25 mouse cellular contexts compared by ENCODE assay signal in the genomic region with DNA sequence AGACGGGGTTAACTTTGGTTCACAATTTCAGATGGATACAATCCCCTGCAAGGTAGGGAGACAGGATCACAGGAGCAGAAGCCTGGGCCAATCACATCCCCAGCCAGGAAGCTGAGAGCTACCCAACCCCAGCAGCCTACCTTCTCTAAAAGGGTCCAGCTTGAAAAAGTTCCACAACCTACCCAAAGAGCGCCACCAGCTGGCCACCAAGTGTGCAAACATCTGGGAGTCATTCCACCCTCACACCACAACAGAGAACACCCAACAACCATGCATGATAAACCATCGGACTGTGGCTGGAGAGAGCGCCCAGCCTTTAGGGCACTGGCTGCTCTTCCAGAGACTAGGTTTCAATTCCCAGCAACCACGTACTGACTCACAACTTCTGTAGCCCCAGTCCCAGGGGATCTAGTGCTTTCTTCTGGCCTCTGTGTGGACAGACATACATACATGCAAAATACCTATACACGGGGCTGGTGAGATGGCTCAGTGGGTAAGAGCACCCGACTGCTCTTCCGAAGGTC. TPM values are rescaled to one million over a fixed set of nuclear protein-coding genes. Genes with fewer than 3 reads are reported as not detected.
DNase-seq lines count a peak whose midpoint lies in the region; ATAC-seq and TF ChIP-seq lines count a peak whose summit lies in the region.
"Had no signal": no experiment of that assay in that cellular context is flagged by ENCODE, and none has a peak within 500 bp of the region (broad histone marks: within the 10 kb centered on the region; RNA-seq: fewer than 3 reads in every experiment).

No protein-coding gene starts in this region.

- peaks cover 5% of the 10 kb centered on the region; the same call in 1 of the 2 replicates for H3K36me3 ChIP-seq in forebrain, postnatal 0 days (ENCODE audit: insufficient read depth)
- H3K36me3 ChIP-seq in forebrain, embryonic 14.5 days (ENCODE audit: control insufficient read depth, insufficient read depth, low read length), result no peaks in the 10 kb centered on the region
- H3K36me3 ChIP-seq in lung, embryonic 14.5 days (ENCODE audit: insufficient read depth), result no peaks in the 10 kb centered on the region
- no peaks in the 10 kb centered on the region for H3K36me3 ChIP-seq in stomach, postnatal 0 days (ENCODE audit: control insufficient read depth, insufficient read depth, low read length)
- H3K36me3 ChIP-seq: embryonic facial prominence, embryonic 15.5 days; limb, embryonic 10.5 days; liver, embryonic 13.5 days had no signal

- no peaks in the 10 kb centered on the region for H3K27me3 ChIP-seq in forebrain, postnatal 0 days (ENCODE audit: insufficient read depth, low read length)
- no peaks in the 10 kb centered on the region for H3K27me3 ChIP-seq in forebrain, embryonic 14.5 days (replicated peaks; ENCODE audit: control insufficient read depth, insufficient read depth, low read length)
- 0 out of 2 replicates have a peak, but pooled peaks cover 4% of the 10 kb centered on the region for H3K27me3 ChIP-seq in lung, embryonic 14.5 days (ENCODE audit: insufficient read depth, low read length)
- H3K27me3 ChIP-seq in stomach, postnatal 0 days (ENCODE audit: control insufficient read depth, insufficient read depth, low read length), result no peaks in the 10 kb centered on the region
- H3K27me3 ChIP-seq: embryonic facial prominence, embryonic 15.5 days; hindbrain, embryonic 15.5 days; neural tube, embryonic 13.5 days had no signal

- H3K27ac ChIP-seq in forebrain, postnatal 0 days (ENCODE audit: low read depth, low read length), result no peak overlapping the region
- H3K27ac ChIP-seq in forebrain, embryonic 14.5 days (ENCODE audit: low read depth, low read length), result no peak overlapping the region
- H3K27ac ChIP-seq in lung, embryonic 14.5 days (ENCODE audit: low read depth), result no peak overlapping the region
- no peak overlapping the region for H3K27ac ChIP-seq in stomach, postnatal 0 days (replicated peaks)
- H3K27ac ChIP-seq: embryonic facial prominence, embryonic 15.5 days; hindbrain, embryonic 15.5 days; limb, embryonic 10.5 days; liver, embryonic 13.5 days; neural tube, embryonic 13.5 days had no signal

- no peak overlapping the region for H3K4me3 ChIP-seq in forebrain, postnatal 0 days (ENCODE audit: low read depth, low read length)
- no peak overlapping the region for H3K4me3 ChIP-seq in forebrain, embryonic 14.5 days (ENCODE audit: low read depth, low read length)
- H3K4me3 ChIP-seq in lung, embryonic 14.5 days (ENCODE audit: low read depth, low read length), result no peak overlapping the region
- no peak overlapping the region for H3K4me3 ChIP-seq in stomach, postnatal 0 days (ENCODE audit: low read depth, low read length)
- H3K4me3 ChIP-seq: embryonic facial prominence, embryonic 15.5 days; hindbrain, embryonic 15.5 days; limb, embryonic 10.5 days; liver, embryonic 13.5 days; neural tube, embryonic 13.5 days had no signal

- H3K4me2 ChIP-seq in forebrain, postnatal 0 days (ENCODE audit: low read depth), result no peak overlapping the region
- H3K4me2 ChIP-seq in forebrain, embryonic 14.5 days (ENCODE audit: low read length), result no peak overlapping the region
- H3K4me2 ChIP-seq in lung, embryonic 14.5 days, result no peak overlapping the region
- no peak overlapping the region for H3K4me2 ChIP-seq in stomach, postnatal 0 days (replicated peaks; ENCODE audit: low read depth)
- H3K4me2 ChIP-seq: embryonic facial prominence, embryonic 15.5 days; heart, embryonic 11.5 days; hindbrain, embryonic 15.5 days; liver, embryonic 13.5 days; midbrain, embryonic 11.5 days; neural tube, embryonic 13.5 days had no signal

- H3K9ac ChIP-seq in forebrain, postnatal 0 days, result no peak overlapping the region
- no peak overlapping the region for H3K9ac ChIP-seq in forebrain, embryonic 14.5 days (ENCODE audit: low read length)
- H3K9ac ChIP-seq in lung, embryonic 14.5 days, result no peak overlapping the region
- H3K9ac ChIP-seq in stomach, postnatal 0 days (ENCODE audit: low read length), result no peak overlapping the region
- H3K9ac ChIP-seq: embryonic facial prominence, embryonic 15.5 days; hindbrain, embryonic 15.5 days; liver, embryonic 13.5 days; neural tube, embryonic 13.5 days had no signal

- no peak for TF ChIP-seq EP300 in stomach, postnatal 0 days (optimal IDR thresholded peaks at IDR 0.05)

- TF ChIP-seq CTCF in forebrain, postnatal 0 days (IDR thresholded peaks at IDR 0.05; ENCODE audit: low read depth), result 0 out of 2 replicates have a peak, but pooled peaks have one; percentile 11
- peak; percentile 7; the same call in 1 of the 2 replicates for TF ChIP-seq CTCF in lung, embryonic 14.5 days (IDR thresholded peaks at IDR 0.05; ENCODE audit: low read depth)
- TF ChIP-seq CTCF in stomach, postnatal 0 days (IDR thresholded peaks at IDR 0.05; ENCODE audit: low read depth), result 0 out of 2 replicates have a peak, but pooled peaks have one; percentile 22

- DNase-seq in forebrain, postnatal 0 days, result no peak
- no peak for DNase-seq in forebrain, embryonic 14.5 days (ENCODE audit: low spot score)
- no peak for DNase-seq in lung, embryonic 14.5 days
- no peak for DNase-seq in lung, postnatal 14 days
- DNase-seq in R1 (ENCODE audit: low read depth, low spot score), result peak; percentile 73
- DNase-seq in stomach, postnatal 0 days (ENCODE audit: low spot score), result no peak
- no peak for DNase-seq in cerebellum, postnatal 10 days
- DNase-seq in spleen, postnatal 14 days (ENCODE audit: low spot score in 2 of 2), result no peak
- DNase-seq: adrenal gland, postnatal 25 days; B cell, adult 2 months; cerebellum, adult 9-11 months; embryo, embryonic 11 days; heart, postnatal 14 days; kidney, adult 11 months; kidney, postnatal 14 days; liver, embryonic 13.5 days; lung, postnatal 36 days; right cerebral cortex, postnatal 14 days had no signal

- no peaks in the 10 kb centered on the region for H3K9me3 ChIP-seq in forebrain, postnatal 0 days (ENCODE audit: low read length)
- no peaks in the 10 kb centered on the region for H3K9me3 ChIP-seq in forebrain, embryonic 14.5 days (replicated peaks; ENCODE audit: control insufficient read depth, low read length)
- no peaks in the 10 kb centered on the region for H3K9me3 ChIP-seq in lung, embryonic 14.5 days (ENCODE audit: low read depth, low read length)
- no peaks in the 10 kb centered on the region for H3K9me3 ChIP-seq in stomach, postnatal 0 days (ENCODE audit: control insufficient read depth, low read length)
- H3K9me3 ChIP-seq: embryonic facial prominence, embryonic 15.5 days; hindbrain, embryonic 15.5 days; limb, embryonic 10.5 days; liver, embryonic 13.5 days; neural tube, embryonic 13.5 days had no signal

- ATAC-seq in forebrain, postnatal 0 days, result no peak
- ATAC-seq in forebrain, embryonic 14.5 days, result no peak
- ATAC-seq in lung, embryonic 14.5 days (ENCODE audit: insufficient read depth), result no peak
- ATAC-seq in stomach, postnatal 0 days (ENCODE audit: low FRiP score, low TSS enrichment), result no peak
- ATAC-seq: activated CD4-positive, CD25-positive, alpha-beta regulatory T cell, adult 4 months had no signal

- WGBS in forebrain, postnatal 0 days, result 79% methylated on average over 8 of the region's 8 CpGs
- WGBS in forebrain, embryonic 14.5 days, result 78% methylated on average over 8 of the region's 8 CpGs
- 68% methylated on average over 8 of the region's 8 CpGs for WGBS in lung, embryonic 14.5 days
- WGBS in stomach, postnatal 0 days, result 72% methylated on average over 8 of the region's 8 CpGs

- H3K4me1 ChIP-seq in forebrain, postnatal 0 days (ENCODE audit: insufficient read depth), result no peaks in the 10 kb centered on the region
- no peaks in the 10 kb centered on the region; the same call in 1 of the 2 replicates for H3K4me1 ChIP-seq in forebrain, embryonic 14.5 days (ENCODE audit: control insufficient read depth, insufficient read depth, low read length)
- no peaks in the 10 kb centered on the region for H3K4me1 ChIP-seq in lung, embryonic 14.5 days (ENCODE audit: insufficient read depth)
- H3K4me1 ChIP-seq in stomach, postnatal 0 days (replicated peaks; ENCODE audit: control insufficient read depth, insufficient read depth), result no peaks in the 10 kb centered on the region

RNA-seq across cellular contexts. Expression of gene Ier2, which starts 41.5 kb away (rescaled TPM):
- total RNA-seq in forebrain, postnatal 0 days (2014; rRNA removed), result 4.8 and 8.5 TPM in 2 replicates
- 19.3 and 22.7 TPM in 2 replicates for polyA plus RNA-seq in forebrain, postnatal 0 days (2015; fragmentation: Nextera tagmentation; extraction: Ambion mirVana)
- polyA plus RNA-seq in forebrain, embryonic 14.5 days (2014; fragmentation: Nextera tagmentation; extraction: Ambion mirVana), result 26.5 and 29.3 TPM in 2 replicates
- polyA plus RNA-seq in lung, embryonic 14.5 days (2014; fragmentation: Nextera tagmentation; extraction: Ambion mirVana), result 81.7 and 83.8 TPM in 2 replicates
- polyA plus RNA-seq in stomach, postnatal 0 days (2015; fragmentation: Nextera tagmentation; extraction: Ambion mirVana), result 82.8 and 86.6 TPM in 2 replicates
